Mouse (Mus musculus) thymus, adult 18-20 months (tissue): ENCODE measurements around the gene Dis3l.
A peak's percentile ranks its signal among the peaks of the same experiment; 100 is the strongest.
"Not testable (repeated sequence)": the region's sequence is repeated elsewhere in the genome, so short reads cannot be mapped to it uniquely, and the experiment has no call there.

Experiments used
- DNase-seq, 2 experiments: peaks; one replicate each; pipeline ENCODE4 v3.0.0; 2022; ENCODE audit warnings: mixed read lengths in 2 of 2

Dis3l gene

DNA sequence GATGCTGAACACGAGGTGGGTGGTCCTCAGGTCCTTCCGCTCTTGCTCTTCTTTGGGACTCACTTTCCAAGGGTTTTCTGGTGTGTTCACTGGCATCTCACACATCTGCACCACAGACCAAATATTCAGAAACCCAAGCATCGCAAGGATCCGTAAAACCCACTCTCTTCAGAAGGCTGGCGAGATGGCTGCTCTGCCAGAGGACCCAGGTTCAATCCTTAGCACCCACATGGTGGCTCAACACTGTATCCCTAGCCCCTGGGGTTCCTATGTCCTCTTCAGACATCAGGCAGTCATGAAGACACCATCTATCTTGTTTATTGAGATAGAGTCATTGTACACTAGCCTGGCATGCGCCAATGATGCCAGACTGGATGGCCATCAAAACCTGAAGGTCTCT is 26.4 kb downstream of the Dis3l start:
- no peak for DNase-seq

DNA sequence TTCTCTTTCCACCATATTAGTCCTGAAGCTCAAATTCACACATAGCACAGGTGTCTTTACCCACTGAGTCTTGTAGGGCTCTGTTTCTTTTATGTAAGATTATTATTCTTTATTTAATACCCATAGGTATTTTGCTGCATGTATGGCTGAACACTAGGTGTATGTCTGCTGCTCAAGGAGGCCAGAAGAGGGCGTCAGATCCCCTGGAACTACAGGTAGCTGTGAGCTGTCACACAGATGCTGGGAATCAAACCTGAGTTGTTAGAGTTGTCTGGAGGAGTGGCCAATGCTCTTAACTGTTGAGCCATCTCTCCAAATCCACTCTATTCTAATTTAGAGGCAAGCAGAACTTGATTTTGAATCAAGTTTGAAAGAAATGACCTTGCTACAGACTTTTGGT is 29.0 kb downstream of the Dis3l start:
- DNase-seq, result no peak

DNA sequence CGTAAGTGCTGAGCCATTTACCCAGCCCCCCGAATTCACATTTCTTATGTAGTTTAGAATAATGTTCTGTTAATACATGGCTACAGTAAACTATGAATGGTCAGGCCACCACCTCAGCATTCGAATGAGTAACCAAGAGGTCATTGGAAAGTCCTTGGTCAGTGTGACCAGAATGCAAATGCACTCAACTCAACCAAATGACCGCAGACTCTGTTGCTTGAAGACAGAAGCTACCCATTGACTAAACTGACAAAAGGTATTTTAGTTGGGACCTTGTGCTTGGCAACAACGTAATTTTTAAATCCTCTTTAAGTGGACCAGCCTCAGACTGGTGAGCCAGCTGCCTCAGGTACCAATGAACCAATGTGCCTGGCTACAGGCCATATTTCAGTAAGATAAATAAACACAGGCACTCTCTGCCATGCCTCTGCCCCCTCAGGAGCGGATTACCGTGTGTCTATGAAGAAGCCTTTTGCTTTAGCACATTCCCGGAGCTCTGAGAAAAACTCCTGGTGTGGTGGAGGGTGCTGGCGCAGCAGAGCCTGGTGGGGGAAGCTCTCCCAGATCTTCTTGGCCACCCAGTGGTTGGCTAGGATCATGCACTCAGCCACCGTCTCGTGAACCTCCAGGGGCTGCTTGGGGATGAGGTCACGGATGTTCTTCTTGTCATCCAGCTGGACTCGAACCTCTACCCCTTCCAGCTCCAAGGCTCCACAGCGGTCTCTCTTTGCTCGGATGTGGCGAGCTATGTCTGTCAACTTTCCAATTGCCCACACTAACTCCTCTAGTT is 29.9 kb downstream of the Dis3l start:
- DNase-seq, result no peak

DNA sequence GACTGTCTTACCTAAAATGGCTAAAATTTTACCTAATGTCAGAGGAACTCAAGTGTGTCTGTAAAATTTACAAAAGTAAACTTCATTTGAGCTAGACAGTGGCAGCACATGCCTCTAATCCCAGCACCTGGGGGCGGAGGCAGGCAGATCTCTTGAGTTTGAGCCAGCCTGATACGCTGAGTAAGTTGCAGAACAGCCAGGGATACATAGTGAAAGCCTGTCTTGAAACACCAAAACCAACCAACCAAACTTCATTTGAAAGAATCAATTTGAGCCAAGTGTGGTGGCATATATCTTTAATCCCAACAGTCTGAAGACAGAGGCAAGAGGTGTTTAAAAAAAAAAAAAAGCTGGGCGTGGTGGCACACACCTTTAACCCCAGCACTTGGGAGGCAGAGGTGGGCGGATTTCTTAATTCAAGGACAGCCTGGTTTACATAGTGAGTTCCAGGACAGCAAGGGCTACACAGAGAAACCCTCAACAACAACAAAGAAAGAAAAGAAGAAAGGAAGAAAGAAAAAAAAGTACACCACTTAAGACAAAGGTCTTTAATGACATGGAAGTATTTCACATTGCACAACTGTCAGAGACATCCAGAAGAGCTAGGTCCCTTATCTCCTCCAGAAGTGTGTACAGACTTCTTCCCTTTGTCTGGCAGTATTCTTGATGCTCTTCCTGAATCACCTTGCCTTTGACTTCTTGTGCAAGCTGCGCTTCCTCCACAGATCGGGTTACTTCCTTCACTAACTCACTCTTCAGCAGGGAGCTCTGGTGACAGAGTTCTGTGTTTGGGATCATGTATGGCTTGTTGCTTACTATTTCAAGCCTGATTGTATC is 34.4 kb downstream of the Dis3l start:
- DNase-seq, result no peak

DNA sequence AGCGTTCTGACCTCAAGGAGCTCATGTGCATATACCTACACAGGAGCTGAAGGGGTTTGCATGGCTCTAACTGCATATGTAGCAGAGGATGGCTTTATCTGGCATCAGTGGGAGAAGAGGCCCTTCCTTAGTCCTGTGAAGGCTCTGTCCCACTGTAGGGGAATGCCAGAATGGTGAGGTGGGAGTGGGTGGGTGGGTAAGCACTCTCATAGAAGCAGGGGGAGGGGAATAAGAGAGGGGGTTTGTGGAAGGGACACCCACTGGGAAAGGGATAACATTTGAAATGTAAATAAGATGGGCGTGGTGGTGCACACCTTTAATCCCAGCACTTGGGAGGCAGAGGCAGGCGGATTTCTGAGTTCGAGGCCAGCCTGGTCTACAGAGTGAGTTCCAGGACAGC is 38.0 kb downstream of the Dis3l start:
- DNase-seq, result not testable (repeated sequence)

DNA sequence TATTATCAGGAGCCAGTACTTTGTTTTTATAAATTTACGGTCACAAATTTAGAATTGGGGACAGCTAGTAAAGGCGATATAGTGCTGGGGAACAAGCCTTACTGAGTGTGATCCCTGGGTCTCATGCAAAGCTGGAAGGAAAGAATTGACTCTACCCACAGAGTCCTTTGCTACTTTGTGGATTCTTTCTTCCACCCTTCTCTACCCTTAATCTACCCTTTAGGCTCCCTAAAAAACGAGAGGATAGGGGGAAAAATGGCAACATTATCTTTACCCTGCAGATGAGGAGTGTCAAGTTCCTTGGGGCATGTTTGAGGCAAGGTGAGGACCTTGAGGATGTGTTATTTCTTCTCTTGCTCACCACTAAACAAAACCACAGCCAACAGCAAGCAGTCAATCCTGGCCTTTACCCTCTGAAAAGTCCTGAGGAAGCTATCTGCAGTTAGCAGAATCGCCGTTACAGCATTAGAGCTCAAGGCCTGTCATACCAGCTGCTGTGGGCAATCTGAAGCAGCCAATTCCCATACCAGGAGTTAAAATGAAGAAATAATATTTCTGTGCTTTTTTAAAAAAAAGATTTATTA is 58.6 kb downstream of the Dis3l start:
- DNase-seq, result no peak

DNA sequence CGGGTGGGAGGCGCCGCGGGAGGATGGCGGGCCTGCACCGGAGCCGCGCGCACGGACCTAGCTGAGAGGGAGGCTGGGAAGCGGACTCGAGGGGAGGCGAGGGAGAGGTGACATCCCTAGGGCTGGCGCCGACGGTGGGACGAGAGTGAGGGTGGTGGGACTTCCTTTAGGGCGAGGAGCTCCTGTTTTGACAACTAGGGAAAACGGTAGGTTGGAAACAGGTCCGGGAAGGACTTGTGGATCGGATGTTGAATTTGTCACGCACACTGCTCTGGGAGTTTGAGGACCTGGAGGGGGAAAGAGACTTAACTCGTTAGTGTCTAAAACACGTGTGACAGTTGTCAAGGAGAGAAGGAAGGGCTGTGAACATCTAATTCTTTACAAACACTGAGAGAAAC is 59.3 kb downstream of the Dis3l start:
- no peak for DNase-seq

DNA sequence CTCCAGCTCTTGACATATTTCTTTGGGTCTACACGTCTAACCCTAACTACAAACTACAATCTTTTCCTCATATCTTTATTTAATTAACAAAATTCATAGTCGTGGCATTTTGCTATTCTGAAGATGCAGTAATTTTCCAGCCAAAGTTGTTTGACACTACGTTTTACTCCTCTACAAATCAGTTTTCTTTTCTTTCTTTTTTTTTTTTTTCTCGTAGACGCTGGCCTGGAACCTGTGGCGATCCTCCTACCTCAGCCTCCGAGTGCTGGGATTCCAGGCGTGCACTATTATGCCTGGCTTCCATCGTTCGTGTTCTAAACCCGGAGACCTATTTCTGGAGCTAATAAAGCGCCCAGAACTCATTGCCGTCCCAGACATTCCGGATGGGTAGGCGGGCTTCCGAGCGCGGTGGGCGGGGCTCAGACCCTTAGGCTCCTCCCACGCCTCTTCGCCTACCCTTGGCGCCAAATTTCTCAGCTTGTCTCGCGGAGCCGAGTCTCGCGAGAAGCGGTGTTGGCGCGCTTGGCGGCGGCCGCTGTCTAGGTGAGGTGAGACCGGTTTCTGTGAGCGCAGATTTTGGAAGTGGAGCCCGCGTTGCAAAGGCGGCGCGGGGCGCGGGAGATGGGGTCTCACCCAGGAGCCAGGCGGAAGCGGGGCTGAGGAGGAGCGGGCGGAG is 59.8 kb downstream of the Dis3l start, which contains the start of gene Tipin:
TSS of gene Tipin (plus strand) at position 477 of the 676 bp plus-strand sequence.
- peak; percentile 89 to 92 for DNase-seq

DNA sequence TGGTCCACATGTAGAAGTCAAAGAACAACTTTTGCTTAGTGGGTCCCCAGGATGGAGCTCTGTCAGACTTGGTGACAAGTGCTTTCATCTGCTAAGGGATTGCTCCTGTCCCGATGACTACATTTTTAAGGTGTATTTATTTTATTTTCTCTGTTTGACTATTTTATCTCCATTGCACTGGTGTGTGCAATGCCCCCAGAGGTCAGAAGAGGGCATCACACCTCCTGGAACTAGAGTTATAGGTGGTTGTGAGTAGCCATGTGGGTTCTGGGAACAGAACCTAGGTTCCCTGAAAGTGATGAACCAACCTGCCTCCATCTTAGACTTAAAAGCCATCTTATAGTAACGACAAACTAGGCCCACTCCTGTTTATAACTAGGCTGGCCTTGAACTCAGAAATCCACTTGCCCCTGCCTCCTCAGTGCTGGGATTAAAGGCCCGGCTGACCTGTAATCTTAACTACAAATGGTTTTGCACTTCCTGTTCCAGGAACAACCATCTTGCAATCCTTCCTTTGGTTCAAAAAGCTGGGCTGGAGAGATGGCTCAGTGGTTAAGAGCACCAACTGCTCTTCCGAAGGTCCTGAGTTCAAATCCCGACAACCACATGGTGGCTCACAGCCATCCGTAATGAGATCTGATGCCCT is 62.3 kb downstream of the Dis3l start:
- no peak for DNase-seq

DNA sequence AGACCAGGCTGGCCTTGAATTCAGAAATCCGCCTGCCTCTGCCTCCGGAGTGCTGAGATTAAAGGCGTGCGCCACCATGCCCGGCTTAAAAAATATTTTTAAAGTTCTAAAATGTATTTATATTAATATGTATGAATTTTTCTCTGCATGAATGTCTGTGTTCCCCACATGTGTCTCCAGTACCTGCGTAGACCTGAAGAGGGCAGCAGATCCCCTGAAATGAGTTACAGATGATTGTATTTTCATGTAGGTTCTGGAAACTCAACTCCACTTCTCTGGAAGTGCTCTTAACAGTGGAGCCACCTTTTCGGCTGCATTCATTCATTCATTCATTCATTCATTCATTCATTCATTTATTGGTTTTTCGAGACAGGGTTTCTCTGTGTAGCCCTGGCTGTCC is 63.4 kb downstream of the Dis3l start:
- peak; percentile 24 to 41 for DNase-seq

DNA sequence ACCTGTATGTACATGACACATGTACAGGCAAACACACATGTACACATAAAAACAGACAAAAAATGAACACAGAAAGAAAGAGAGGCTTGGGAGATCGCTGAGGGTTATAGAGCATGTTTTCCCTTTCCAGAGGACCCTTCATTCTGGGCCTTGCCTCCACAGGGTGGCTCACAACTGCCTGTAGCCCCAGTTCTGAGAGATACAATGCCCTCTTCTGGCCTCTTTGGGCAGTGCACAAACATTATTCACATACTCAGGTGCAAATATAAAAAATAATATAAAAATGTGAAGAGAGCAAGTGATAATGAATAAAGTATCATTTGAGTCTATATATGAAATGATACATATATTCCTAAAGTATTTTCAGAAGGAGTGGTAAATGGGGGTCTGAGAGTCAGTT is 66.2 kb downstream of the Dis3l start:
- DNase-seq, result no peak

DNA sequence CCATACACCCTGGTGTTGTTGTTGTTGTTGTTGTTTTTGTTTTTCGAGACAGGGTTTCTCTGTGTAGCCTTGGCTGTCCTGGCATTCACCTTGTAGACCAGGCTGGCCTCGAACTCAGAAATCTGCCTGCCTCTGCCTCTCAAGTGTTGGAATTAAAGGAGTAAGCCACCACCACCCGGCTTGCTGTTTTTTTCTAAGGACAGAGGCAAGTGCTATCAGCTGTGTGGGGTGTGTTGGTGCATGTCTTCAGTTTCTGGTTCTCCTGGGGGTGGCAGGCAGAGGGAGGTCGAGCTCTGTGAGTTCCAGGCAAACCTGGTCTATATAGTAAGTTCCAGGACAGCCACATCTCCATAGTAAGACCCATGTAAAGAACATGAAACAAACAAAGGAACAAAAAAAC is 66.8 kb downstream of the Dis3l start:
- no peak for DNase-seq

DNA sequence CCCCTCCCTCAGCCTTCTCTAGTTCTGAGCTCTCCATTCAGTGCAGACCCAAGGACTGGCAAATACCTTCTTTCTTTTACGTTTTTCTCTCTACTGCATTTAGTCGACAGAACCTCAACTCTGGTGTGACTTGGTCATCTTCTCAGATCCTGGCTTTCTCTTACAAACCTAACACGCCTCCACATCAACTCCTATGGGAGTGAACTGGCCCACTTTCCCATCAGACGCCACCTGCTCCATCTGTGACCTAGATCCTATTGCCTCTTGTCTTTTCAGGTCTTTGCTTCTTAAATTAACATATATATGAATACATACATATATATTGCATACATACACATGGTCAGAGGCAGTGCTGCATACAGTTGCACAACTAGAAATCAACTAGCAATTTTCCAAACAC is 67.3 kb downstream of the Dis3l start:
- no peak for DNase-seq

DNA sequence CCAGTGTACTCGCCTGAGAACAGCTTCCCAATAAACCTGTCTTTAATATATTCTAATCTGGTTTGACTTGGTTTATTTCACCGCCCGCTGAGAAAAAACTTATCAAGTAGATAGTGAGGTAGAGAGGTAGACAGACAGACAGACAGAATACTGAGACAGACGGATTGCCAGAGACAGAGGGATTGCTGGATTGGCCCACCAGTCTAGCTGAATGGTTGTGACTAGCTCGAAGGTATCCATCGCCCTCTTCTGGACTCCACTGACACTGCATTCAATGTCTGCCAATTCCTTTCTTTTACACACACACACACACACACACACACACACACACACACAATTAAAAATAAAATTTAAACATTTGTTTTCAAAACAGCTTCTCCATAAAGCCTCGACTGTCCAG is 68.5 kb downstream of the Dis3l start:
- DNase-seq, result no peak

DNA sequence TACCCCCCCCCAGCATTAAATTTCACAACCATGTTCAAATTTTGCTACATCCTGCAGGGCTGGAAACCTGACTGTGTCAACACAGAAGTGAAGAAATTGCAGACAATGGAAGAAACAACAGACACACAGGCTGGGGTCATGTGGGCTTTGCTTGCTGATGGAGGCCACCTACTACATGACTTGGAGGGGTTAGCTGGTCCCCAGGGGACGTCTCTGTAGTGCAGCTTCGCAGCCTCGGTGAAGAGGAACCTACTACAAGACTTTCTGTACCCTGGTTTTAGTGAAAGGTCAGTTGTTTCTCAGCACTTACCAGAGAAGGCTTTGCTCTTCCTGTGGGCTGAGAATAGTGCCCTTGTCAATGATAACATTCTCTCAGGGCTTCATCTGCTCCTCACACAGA is 69.8 kb downstream of the Dis3l start:
- DNase-seq, result no peak

DNA sequence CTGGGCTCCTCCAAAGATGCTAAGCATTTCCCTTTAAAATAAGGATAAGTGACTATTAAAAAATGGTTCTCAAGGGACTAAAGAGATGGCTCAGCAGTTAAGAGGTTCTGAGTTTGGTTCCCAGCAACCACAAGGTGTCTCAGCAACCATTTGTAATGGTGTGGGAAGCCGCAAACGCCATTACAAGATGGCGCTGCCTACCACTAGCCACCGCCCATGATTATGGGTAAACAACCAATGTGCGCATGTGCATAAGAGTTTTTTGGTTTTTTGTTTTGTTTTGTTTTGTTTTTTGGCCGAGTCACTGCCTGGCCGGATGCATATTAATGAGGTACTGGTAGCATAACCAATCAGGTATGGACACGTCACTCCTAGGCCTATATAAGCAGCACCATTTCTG is 72.3 kb downstream of the Dis3l start:
- not testable (repeated sequence) for DNase-seq

DNA sequence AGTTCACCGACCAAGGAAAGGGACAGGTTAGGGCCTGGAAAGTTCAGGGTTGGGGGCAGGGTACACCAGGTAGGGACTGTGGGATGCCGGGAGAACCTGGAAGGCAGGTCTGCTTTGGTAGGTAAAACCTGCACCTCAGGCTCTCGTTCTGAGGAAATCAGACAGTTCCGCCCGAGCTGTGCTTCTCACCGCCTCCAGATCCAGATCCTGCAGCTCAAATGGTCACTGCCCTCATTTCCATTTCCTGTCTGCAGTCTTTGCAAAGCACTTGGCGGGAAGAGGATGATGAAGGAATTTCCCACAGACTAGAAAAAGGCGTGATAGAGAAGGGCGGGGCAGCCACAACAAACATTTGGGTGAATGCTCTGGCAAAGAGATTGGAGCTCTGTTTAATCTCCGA is 72.9 kb downstream of the Dis3l start:
- DNase-seq, result no peak

DNA sequence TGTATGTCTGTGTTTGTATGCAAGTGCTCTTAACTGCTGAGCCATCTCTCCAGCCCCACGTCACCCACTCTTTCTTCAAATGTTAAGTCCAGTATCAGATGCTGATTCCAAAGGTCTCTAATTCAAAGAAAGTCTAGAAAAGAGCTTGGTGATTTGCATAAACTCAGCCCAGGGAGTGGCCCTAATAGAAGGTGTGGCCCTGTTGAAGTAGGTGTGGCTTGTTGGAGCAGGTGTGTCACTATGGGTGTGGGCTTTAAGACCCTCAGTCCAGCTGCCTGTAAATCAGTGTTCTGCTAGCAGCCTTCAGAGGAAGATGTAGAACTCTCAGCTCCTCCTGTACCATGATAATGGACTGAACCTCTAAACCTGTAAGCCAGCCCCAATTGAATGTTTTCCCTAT is 73.9 kb downstream of the Dis3l start:
- DNase-seq, result no peak

DNA sequence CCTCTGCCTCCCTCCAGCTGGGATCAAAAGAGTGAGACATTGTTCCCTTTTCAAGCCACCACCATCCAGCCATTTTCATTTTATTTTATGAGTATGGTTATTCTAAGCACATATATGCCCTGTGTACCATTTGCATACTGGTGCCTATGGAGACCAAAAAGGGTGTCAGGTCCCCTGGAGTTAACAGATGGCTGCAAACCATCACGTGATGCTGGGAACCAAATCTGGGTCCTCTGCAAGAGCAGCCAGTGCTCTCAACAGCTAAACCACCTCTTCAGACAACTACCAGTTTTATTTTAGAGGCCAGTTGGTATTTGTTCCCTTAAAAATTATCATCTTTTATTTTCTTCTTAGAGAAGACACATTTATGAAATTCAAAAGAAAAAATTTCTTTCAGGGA is 76.3 kb downstream of the Dis3l start:
- DNase-seq, result no peak

DNA sequence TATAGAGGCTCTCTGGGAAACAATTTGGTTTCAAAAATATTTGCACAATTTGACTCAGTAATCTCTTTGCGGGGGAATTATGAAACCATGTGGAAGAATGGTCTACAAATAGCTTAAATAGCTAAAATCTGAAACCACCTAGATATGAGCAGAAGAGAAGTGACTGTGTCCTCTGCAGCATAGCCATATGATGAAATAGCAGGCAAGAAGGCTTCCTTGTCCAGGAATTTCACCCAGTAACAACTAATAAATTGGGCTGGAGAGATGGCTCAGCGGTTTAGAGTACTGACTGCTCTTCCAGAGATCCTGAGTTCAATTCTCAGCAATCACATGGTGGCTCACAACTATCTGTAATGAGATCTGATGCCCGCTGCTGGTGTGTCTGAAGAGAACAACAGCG is 80.1 kb downstream of the Dis3l start:
- DNase-seq, result no peak

DNA sequence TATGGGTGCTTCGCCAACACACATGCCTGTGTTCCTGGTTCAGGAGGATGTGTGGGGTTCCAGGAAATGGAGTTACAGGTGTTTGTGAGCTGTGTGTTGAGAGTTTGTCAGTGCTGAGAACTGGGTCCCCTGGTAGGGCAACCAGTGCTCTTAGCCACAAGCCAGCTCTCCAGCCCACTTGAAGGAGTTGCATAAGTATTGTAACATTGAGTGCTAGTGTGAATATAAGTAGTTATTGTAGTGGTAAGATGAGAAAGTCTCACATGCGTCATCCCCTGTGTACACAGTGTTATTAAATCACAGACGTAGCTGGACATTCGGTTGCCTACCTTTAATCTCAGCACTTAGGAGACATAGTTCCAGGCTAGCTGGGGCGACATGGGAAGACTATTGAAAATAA is 81.2 kb downstream of the Dis3l start:
- no peak for DNase-seq
